Mouse (Mus musculus): ENCODE results near the gene Pappa.

Pappa gene

GRCm38 (mm10) chr4:65123741-65124224 is at the start of gene Pappa:
Gene Pappa, plus strand, starts transcription at chr4:65124174.
- H3K27me3 ChIP-seq (ENCODE audit: insufficient read depth, low read length) = peaks cover 72% of the 10 kb centered on the region
- H3K9me3 ChIP-seq (ENCODE audit: low read length) = no peaks in the 10 kb centered on the region
- peak within 1 kb of the TSS; percentile 70 for H3K4me3 ChIP-seq (replicated peaks; ENCODE audit: low read length)
- no peaks in the 10 kb centered on the region for H3K36me3 ChIP-seq (ENCODE audit: insufficient read depth, low read length)
- TF ChIP-seq POU5F1 (IDR thresholded peaks at IDR 0.05; ENCODE audit: borderline replicate concordance, low read length) = no peak
- TF ChIP-seq NANOG (IDR thresholded peaks at IDR 0.05; ENCODE audit: borderline replicate concordance, low read length) = no peak
- TF ChIP-seq CTCF (conservative IDR thresholded peaks at IDR 0.05; ENCODE audit: low read length) = no peak
- peaks cover 18% of the 10 kb centered on the region for H3K4me1 ChIP-seq (replicated peaks; ENCODE audit: low read depth, low read length)

- Histone ChIP-seq H3K27me3 (ENCODE audit: insufficient read depth, low read length) (no peaks in the 10 kb centered on the region), H3K36me3 (ENCODE audit: insufficient read depth, low read length) (no peaks in the 10 kb centered on the region), H3K9me3 (ENCODE audit: low read length) (no peaks in the 10 kb centered on the region), H3K4me3 (replicated peaks; ENCODE audit: low read length) (no peak overlapping the region), H3K4me1 (replicated peaks; ENCODE audit: low read depth, low read length) (no peaks in the 10 kb centered on the region)
- no peak for TF ChIP-seq NANOG (IDR thresholded peaks at IDR 0.05; ENCODE audit: borderline replicate concordance, low read length)
- TF ChIP-seq CTCF (conservative IDR thresholded peaks at IDR 0.05; ENCODE audit: low read length) = no peak
- TF ChIP-seq POU5F1 (IDR thresholded peaks at IDR 0.05; ENCODE audit: borderline replicate concordance, low read length) = no peak
Observed at GRCm38 (mm10) chr4:65077906-65078615, 45.9 kb upstream of the Pappa start.

- Histone ChIP-seq H3K9me3 (ENCODE audit: low read length) (no peaks in the 10 kb centered on the region), H3K4me3 (replicated peaks; ENCODE audit: low read length) (no peak overlapping the region), H3K27me3 (ENCODE audit: insufficient read depth, low read length) (no peaks in the 10 kb centered on the region), H3K36me3 (ENCODE audit: insufficient read depth, low read length) (no peaks in the 10 kb centered on the region), H3K4me1 (replicated peaks; ENCODE audit: low read depth, low read length) (no peaks in the 10 kb centered on the region)
- TF ChIP-seq NANOG (IDR thresholded peaks at IDR 0.05; ENCODE audit: borderline replicate concordance, low read length) (no peak), POU5F1 (IDR thresholded peaks at IDR 0.05; ENCODE audit: borderline replicate concordance, low read length) (no peak), CTCF (conservative IDR thresholded peaks at IDR 0.05; ENCODE audit: low read length) (no peak)
Observed at GRCm38 (mm10) chr4:65086864-65087263, 37.1 kb upstream of the Pappa start.

GRCm38 (mm10) chr4:65087592-65087991 is 36.4 kb upstream of the Pappa start:
- H3K4me1 ChIP-seq (replicated peaks; ENCODE audit: low read depth, low read length) = no peaks in the 10 kb centered on the region
- TF ChIP-seq NANOG (IDR thresholded peaks at IDR 0.05; ENCODE audit: borderline replicate concordance, low read length) (no peak), CTCF (conservative IDR thresholded peaks at IDR 0.05; ENCODE audit: low read length) (no peak), POU5F1 (IDR thresholded peaks at IDR 0.05; ENCODE audit: borderline replicate concordance, low read length) (no peak)
- H3K9me3 ChIP-seq (ENCODE audit: low read length) = no peaks in the 10 kb centered on the region
- H3K36me3 ChIP-seq (ENCODE audit: insufficient read depth, low read length) = no peaks in the 10 kb centered on the region
- H3K4me3 ChIP-seq (replicated peaks; ENCODE audit: low read length) = no peak overlapping the region
- no peaks in the 10 kb centered on the region for H3K27me3 ChIP-seq (ENCODE audit: insufficient read depth, low read length)

GRCm38 (mm10) chr4:65092191-65092590 is 31.8 kb upstream of the Pappa start:
- TF ChIP-seq NANOG (IDR thresholded peaks at IDR 0.05; ENCODE audit: borderline replicate concordance, low read length) (no peak), CTCF (conservative IDR thresholded peaks at IDR 0.05; ENCODE audit: low read length) (peak; percentile 37)
- H3K36me3 ChIP-seq (ENCODE audit: insufficient read depth, low read length) = no peaks in the 10 kb centered on the region
- no peaks in the 10 kb centered on the region for H3K9me3 ChIP-seq (ENCODE audit: low read length)
- no peaks in the 10 kb centered on the region for H3K4me1 ChIP-seq (replicated peaks; ENCODE audit: low read depth, low read length)
- no peak overlapping the region for H3K4me3 ChIP-seq (replicated peaks; ENCODE audit: low read length)
- H3K27me3 ChIP-seq (ENCODE audit: insufficient read depth, low read length) = no peaks in the 10 kb centered on the region

- Histone ChIP-seq H3K36me3 (ENCODE audit: insufficient read depth, low read length) (no peaks in the 10 kb centered on the region), H3K4me3 (replicated peaks; ENCODE audit: low read length) (no peak overlapping the region), H3K27me3 (ENCODE audit: insufficient read depth, low read length) (peaks cover 38% of the 10 kb centered on the region), H3K9me3 (ENCODE audit: low read length) (no peaks in the 10 kb centered on the region), H3K4me1 (replicated peaks; ENCODE audit: low read depth, low read length) (peaks cover 12% of the 10 kb centered on the region)
- TF ChIP-seq POU5F1 (IDR thresholded peaks at IDR 0.05; ENCODE audit: borderline replicate concordance, low read length) (no peak), CTCF (conservative IDR thresholded peaks at IDR 0.05; ENCODE audit: low read length) (peak; percentile 15; the same call in 1 of the 2 replicates), NANOG (IDR thresholded peaks at IDR 0.05; ENCODE audit: borderline replicate concordance, low read length) (no peak)
Observed at GRCm38 (mm10) chr4:65120329-65120728, 3.6 kb upstream of the Pappa start.

- Histone ChIP-seq H3K36me3 (ENCODE audit: insufficient read depth, low read length) (no peaks in the 10 kb centered on the region), H3K4me3 (replicated peaks; ENCODE audit: low read length) (no peak overlapping the region), H3K4me1 (replicated peaks; ENCODE audit: low read depth, low read length) (peaks cover 18% of the 10 kb centered on the region), H3K9me3 (ENCODE audit: low read length) (no peaks in the 10 kb centered on the region), H3K27me3 (ENCODE audit: insufficient read depth, low read length) (peaks cover 62% of the 10 kb centered on the region)
- TF ChIP-seq POU5F1 (IDR thresholded peaks at IDR 0.05; ENCODE audit: borderline replicate concordance, low read length) (no peak), CTCF (conservative IDR thresholded peaks at IDR 0.05; ENCODE audit: low read length) (0 out of 2 replicates have a peak, but pooled peaks have one; percentile 4), NANOG (IDR thresholded peaks at IDR 0.05; ENCODE audit: borderline replicate concordance, low read length) (no peak)
Observed at GRCm38 (mm10) chr4:65122841-65123240, 1.1 kb upstream of the Pappa start.

GRCm38 (mm10) chr4:65124369-65125151 is 586 bp downstream of the Pappa start:
- Histone ChIP-seq H3K36me3 (ENCODE audit: insufficient read depth, low read length) (no peaks in the 10 kb centered on the region), H3K4me1 (replicated peaks; ENCODE audit: low read depth, low read length) (peaks cover 18% of the 10 kb centered on the region), H3K27me3 (ENCODE audit: insufficient read depth, low read length) (peaks cover 80% of the 10 kb centered on the region), H3K4me3 (replicated peaks; ENCODE audit: low read length) (peak overlapping the region; percentile 70), H3K9me3 (ENCODE audit: low read length) (peaks cover 2% of the 10 kb centered on the region; the same call in 1 of the 2 replicates)
- TF ChIP-seq CTCF (conservative IDR thresholded peaks at IDR 0.05; ENCODE audit: low read length) (no peak), POU5F1 (IDR thresholded peaks at IDR 0.05; ENCODE audit: borderline replicate concordance, low read length) (no peak), NANOG (IDR thresholded peaks at IDR 0.05; ENCODE audit: borderline replicate concordance, low read length) (no peak)

Data from E14TG2a.4 (cell line).